Comparison of ENCODE assay signal across 16 mouse cellular contexts in the genomic region with DNA sequence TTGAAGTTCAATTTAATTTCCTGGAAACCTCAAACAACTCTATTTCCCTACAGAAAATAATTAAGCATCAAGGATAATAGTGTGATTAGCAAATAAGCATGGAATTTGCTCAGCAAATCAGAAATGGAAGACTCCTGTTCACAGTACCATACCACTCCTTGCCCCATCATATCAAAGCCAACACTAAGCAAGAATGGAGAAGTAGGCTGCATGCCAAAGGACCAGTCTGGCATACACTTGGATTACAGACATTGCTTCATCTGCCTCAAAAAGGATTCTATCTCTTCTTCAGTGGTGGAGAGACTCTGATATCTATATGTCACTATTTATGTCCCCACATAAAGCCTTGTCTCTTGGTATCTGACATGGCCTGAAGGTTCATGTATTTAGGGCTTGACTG. TPM values are rescaled to one million over a fixed set of nuclear protein-coding genes. Genes with fewer than 3 reads are reported as not detected.
"Had no signal": no experiment of that assay in that cellular context is flagged by ENCODE, and none has a peak within 500 bp of the region (broad histone marks: within the 10 kb centered on the region; RNA-seq: fewer than 3 reads in every experiment).

No protein-coding gene starts in this region.

- ATAC-seq: liver, embryonic 12.5 days had no signal

- H3K4me2 ChIP-seq: limb, embryonic 15.5 days; liver, embryonic 12.5 days; lung, embryonic 14.5 days; neural tube, embryonic 15.5 days had no signal

- H3K27me3 ChIP-seq: limb, embryonic 15.5 days; liver, embryonic 12.5 days; neural tube, embryonic 15.5 days had no signal

- H3K27ac ChIP-seq: kidney, postnatal 0 days; limb, embryonic 15.5 days; liver, embryonic 12.5 days; midbrain, embryonic 10.5 days; neural tube, embryonic 15.5 days had no signal

- H3K9me3 ChIP-seq: limb, embryonic 15.5 days; liver, embryonic 12.5 days; midbrain, embryonic 10.5 days; neural tube, embryonic 15.5 days had no signal

- H3K4me3 ChIP-seq: limb, embryonic 15.5 days; liver, embryonic 12.5 days; midbrain, embryonic 10.5 days; myocyte; neural tube, embryonic 15.5 days had no signal

- H3K9ac ChIP-seq: limb, embryonic 15.5 days; liver, embryonic 12.5 days; lung, embryonic 14.5 days; neural tube, embryonic 15.5 days had no signal

- DNase-seq: kidney, adult 9 months; kidney, postnatal 36 days; layer of hippocampus, adult 9-11 months; layer of hippocampus, postnatal 36 days; lung, embryonic 14.5 days; lung, postnatal 10 days; lung, postnatal 4 days; thymus, adult 18-20 months; thymus, postnatal 25 days had no signal

- H3K36me3 ChIP-seq: limb, embryonic 15.5 days; liver, embryonic 12.5 days; midbrain, embryonic 10.5 days; neural tube, embryonic 15.5 days had no signal

- H3K4me1 ChIP-seq: limb, embryonic 15.5 days; liver, embryonic 12.5 days; midbrain, embryonic 10.5 days had no signal

RNA-seq across cellular contexts. Expression of gene Grik2, which starts 19.7 kb away (rescaled TPM):
- total RNA-seq: megakaryocyte, adult 5-6 weeks had no signal
